Mouse (Mus musculus) G1E (cell line): ENCODE results near the gene Crhr1. TPM values are rescaled to one million over a fixed set of nuclear protein-coding genes. Genes with fewer than 3 reads are reported as not detected.

ENCODE experiments used
- ATAC-seq: 2 replicates; pipeline ENCODE4 v1.8.0; 2016; ENCODE audit warnings: mild to moderate bottlenecking; ENCODE audit not compliant: insufficient number of reproducible peaks, poor library complexity, low FRiP score, severe bottlenecking; ENCODE audit errors: extremely low read depth
- DNase-seq: peaks from one replicate; pipeline ENCODE4 v3.0.0; 2012; ENCODE audit warnings: low spot score
- H3K27me3 ChIP-seq: 2 replicates; pipeline ENCODE4 v1.6.1; 2012; ENCODE audit warnings: mild to moderate bottlenecking, low read length, inconsistent platforms; ENCODE audit not compliant: insufficient read depth
- H3K36me3 ChIP-seq: replicated peaks from 2 replicates; pipeline ENCODE3; 2012; ENCODE audit warnings: mild to moderate bottlenecking, inconsistent platforms
- H3K4me1 ChIP-seq: 2 replicates; pipeline ENCODE4 v1.6.1; 2012; ENCODE audit warnings: low read depth, low read length, inconsistent platforms, mixed read lengths; ENCODE audit not compliant: insufficient read depth
- H3K4me3 ChIP-seq: 2 replicates; pipeline ENCODE4 v1.5.1; 2012; ENCODE audit warnings: low read depth, mild to moderate bottlenecking, inconsistent platforms, low read length, moderate library complexity, mixed read lengths
- H3K9me3 ChIP-seq: replicated peaks from 2 replicates; pipeline ENCODE4 v1.6.1; 2012; ENCODE audit warnings: inconsistent platforms
- CTCF ChIP-seq: IDR thresholded peaks from 2 replicates; pipeline ENCODE4 v1.5.1; 2012; ENCODE audit warnings: low read depth, low read length, inconsistent platforms, mixed read lengths
- GATA1 ChIP-seq: IDR thresholded peaks from 2 replicates; pipeline ENCODE4 v1.6.1; 2012; ENCODE audit warnings: borderline replicate concordance, low read length, inconsistent platforms, mixed read lengths
- GATA2 ChIP-seq: IDR thresholded peaks from 2 replicates; pipeline ENCODE4 v1.6.1; 2012; ENCODE audit warnings: low read depth, low read length, inconsistent platforms, borderline replicate concordance
- POLR2AphosphoS5 ChIP-seq: IDR thresholded peaks from 2 replicates; pipeline ENCODE4 v1.6.1; 2012; ENCODE audit warnings: low read depth, low read length, inconsistent platforms; ENCODE audit not compliant: insufficient replicate concordance
- TAL1 ChIP-seq: conservative IDR thresholded peaks from 2 replicates; pipeline ENCODE4 v1.6.1; 2012; ENCODE audit warnings: low read depth, low read length, inconsistent platforms, mixed read lengths
- polyA plus RNA-seq: library from polyadenylated mRNA; stranded (reverse); fragments of >175 nt; gene quantifications from 2 replicates; pipeline ENCODE4 v1.2.3, GENCODE M21; 2012
- total RNA-seq, 2 experiments: library from RNA; stranded (forward) in 1 of 2; stranded (reverse) in 1 of 2; fragments of 200-1000 nt in 1 of 2; fragments of >200 nt in 1 of 2; fragmentation: Nextera tagmentation in 1 of 2; gene quantifications; 2 replicates each; pipeline ENCODE4 v1.2.3; 2014 to 2017

Gene Crhr1
- total and polyA plus RNA-seq, 3 experiments = not detected

- ATAC-seq = no peak
These were observed 19.0 kb upstream of the Crhr1 start for GRCm38 (mm10) chr11:104113699-104114098.

DNA sequence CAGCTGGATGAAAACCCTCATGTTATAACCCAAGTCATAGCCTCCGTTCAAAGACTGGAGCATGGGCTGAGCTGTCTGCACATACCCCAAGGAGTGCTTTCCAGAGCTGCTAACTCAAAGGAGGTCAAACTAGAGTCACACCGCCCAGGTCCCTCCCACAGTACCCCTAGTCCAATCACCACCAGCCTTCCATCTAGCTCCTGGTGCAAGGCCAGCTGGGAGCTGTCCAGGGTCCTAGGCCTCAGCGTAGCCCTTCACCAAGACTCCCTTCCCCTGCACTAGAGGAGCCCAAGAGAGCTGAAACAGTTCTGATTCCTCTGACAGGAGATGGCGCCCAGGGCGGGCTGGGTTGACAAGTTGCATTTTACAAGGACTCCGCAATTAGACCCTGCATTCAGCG is 18.0 kb upstream of the Crhr1 start:
- TF ChIP-seq POLR2AphosphoS5 (no peak), GATA2 (no peak), CTCF (no peak), TAL1 (no peak), GATA1 (no peak)
- no peaks in the 10 kb centered on the region for H3K36me3 ChIP-seq
- ATAC-seq = peak; percentile 57
- no peak overlapping the region for H3K4me3 ChIP-seq
- H3K9me3 ChIP-seq = no peaks in the 10 kb centered on the region
- no peaks in the 10 kb centered on the region for H3K27me3 ChIP-seq
- peak; percentile 37 for DNase-seq
- no peaks in the 10 kb centered on the region for H3K4me1 ChIP-seq

More at GRCm38 (mm10) chr11:104113699-104114098, 19.0 kb upstream of the Crhr1 start:
- no peaks in the 10 kb centered on the region for H3K4me1 ChIP-seq
- H3K4me3 ChIP-seq = no peak overlapping the region
- no peaks in the 10 kb centered on the region for H3K27me3 ChIP-seq
- DNase-seq = no peak
- H3K36me3 ChIP-seq = no peaks in the 10 kb centered on the region
- TF ChIP-seq TAL1 (no peak), CTCF (no peak), GATA1 (no peak), GATA2 (no peak)
- no peaks in the 10 kb centered on the region for H3K9me3 ChIP-seq

- no peaks in the 10 kb centered on the region for H3K27me3 ChIP-seq
- H3K36me3 ChIP-seq = no peaks in the 10 kb centered on the region
- no peaks in the 10 kb centered on the region for H3K9me3 ChIP-seq
- no peak for ATAC-seq
- TF ChIP-seq TAL1 = no peak
- TF ChIP-seq POLR2AphosphoS5 = no peak
- TF ChIP-seq GATA1 = no peak
- no peak for TF ChIP-seq CTCF
- DNase-seq = no peak
- no peaks in the 10 kb centered on the region for H3K4me1 ChIP-seq
- H3K4me3 ChIP-seq = no peak overlapping the region
These were observed 14.3 kb upstream of the Crhr1 start for GRCm38 (mm10) chr11:104118356-104118755.

GRCm38 (mm10) chr11:104122966-104123365 is 9.7 kb upstream of the Crhr1 start:
- no peak overlapping the region for H3K4me3 ChIP-seq

GRCm38 (mm10) chr11:104123479-104123878 is 9.2 kb upstream of the Crhr1 start:
- TF ChIP-seq GATA1 (no peak), POLR2AphosphoS5 (no peak), CTCF (no peak), GATA2 (no peak), TAL1 (no peak)
- ATAC-seq (no peak), DNase-seq (no peak)
- Histone ChIP-seq H3K4me3 (no peak overlapping the region), H3K36me3 (no peaks in the 10 kb centered on the region), H3K9me3 (no peaks in the 10 kb centered on the region), H3K27me3 (no peaks in the 10 kb centered on the region), H3K4me1 (no peaks in the 10 kb centered on the region)

More at GRCm38 (mm10) chr11:104122966-104123365, 9.7 kb upstream of the Crhr1 start:
- Histone ChIP-seq H3K4me1 (no peaks in the 10 kb centered on the region), H3K27me3 (no peaks in the 10 kb centered on the region), H3K9me3 (no peaks in the 10 kb centered on the region), H3K36me3 (no peaks in the 10 kb centered on the region)
- DNase-seq (no peak), ATAC-seq (no peak)
- TF ChIP-seq GATA2 = no peak
- TF ChIP-seq GATA1 = no peak
- no peak for TF ChIP-seq CTCF
- TF ChIP-seq POLR2AphosphoS5 = no peak
- TF ChIP-seq TAL1 = no peak

GRCm38 (mm10) chr11:104124582-104124981 is 8.1 kb upstream of the Crhr1 start:
- Histone ChIP-seq H3K27me3 (no peaks in the 10 kb centered on the region), H3K4me3 (no peak overlapping the region), H3K9me3 (no peaks in the 10 kb centered on the region), H3K4me1 (no peaks in the 10 kb centered on the region), H3K36me3 (no peaks in the 10 kb centered on the region)
- no peak for TF ChIP-seq POLR2AphosphoS5
- TF ChIP-seq GATA2 = no peak
- TF ChIP-seq GATA1 = no peak
- no peak for TF ChIP-seq CTCF
- TF ChIP-seq TAL1 = no peak
- no peak for DNase-seq
- ATAC-seq = no peak

GRCm38 (mm10) chr11:104129466-104129865 is 3.2 kb upstream of the Crhr1 start:
- DNase-seq (no peak), ATAC-seq (no peak)
- TF ChIP-seq GATA2 (no peak), CTCF (no peak), TAL1 (no peak), POLR2AphosphoS5 (no peak), GATA1 (no peak)
- peaks cover 2% of the 10 kb centered on the region; the same call in 1 of the 2 replicates for H3K27me3 ChIP-seq
- no peak overlapping the region for H3K4me3 ChIP-seq
- H3K9me3 ChIP-seq = peaks cover 12% of the 10 kb centered on the region
- H3K36me3 ChIP-seq = no peaks in the 10 kb centered on the region
- H3K4me1 ChIP-seq = no peaks in the 10 kb centered on the region
